Mouse (Mus musculus) spleen, adult 2 months (tissue): ENCODE results near the gene Psmc3ip.

Source experiments
- CTCF ChIP-seq: fragments of 200-500 bp; IDR thresholded peaks from 2 replicates; pipeline ENCODE4 v1.5.1; 2011; ENCODE audit warnings: mild to moderate bottlenecking, inconsistent platforms; ENCODE audit not compliant: insufficient read depth, insufficient read length, insufficient replicate concordance; ENCODE audit errors: extremely low read depth
- POLR2A ChIP-seq: fragments of 200-500 bp; IDR thresholded peaks from 2 replicates; pipeline ENCODE4 v1.6.1; 2011; ENCODE audit warnings: low read depth, low read length, inconsistent platforms

- TF ChIP-seq POLR2A (no peak), CTCF (no peak)
Observed at GRCm38 (mm10) chr11:101064462-101064861, 30.8 kb downstream of the Psmc3ip start.
